Mouse (Mus musculus): ENCODE data around the gene Tnrc6a.

- TF ChIP-seq POLR2A (IDR thresholded peaks at IDR 0.05; ENCODE audit: borderline replicate concordance, extremely low read depth, insufficient read depth, insufficient read length, poor library complexity, severe bottlenecking) (no peak), CTCF (IDR thresholded peaks at IDR 0.05; ENCODE audit: borderline replicate concordance, extremely low read depth, insufficient read depth, insufficient read length) (no peak)
Observed at GRCm38 (mm10) chr7:123096344-123097120, 27.2 kb upstream of the Tnrc6a start.

Measured in brain, embryonic 14.5 days (tissue).